ENCODE assay signal across 8 mouse cellular contexts in genomic region chr4:154140182-154140212, GRCm38 (mm10). TPM values are rescaled to one million over a fixed set of nuclear protein-coding genes. Genes with fewer than 3 reads are reported as not detected.
DNase-seq lines count a peak whose midpoint lies in the region; ATAC-seq and TF ChIP-seq lines count a peak whose summit lies in the region.

Gene Trp73, minus strand, starts transcription at chr4:154140208.

- H3K36me3 ChIP-seq in lung, postnatal 0 days (ENCODE audit: insufficient read depth, low read length), result no peaks in the 10 kb centered on the region
- H3K36me3 ChIP-seq in limb, embryonic 14.5 days (ENCODE audit: control insufficient read depth, insufficient read depth, low read length), result no peaks in the 10 kb centered on the region
- no peaks in the 10 kb centered on the region for H3K36me3 ChIP-seq in stomach, embryonic 14.5 days (ENCODE audit: control insufficient read depth, insufficient read depth, low read length)

- WGBS in cerebellum, adult 2 months, result 0% methylated on average over 3 of the region's 4 CpGs
- WGBS in lung, postnatal 0 days, result 0% methylated on average over 2 of the region's 4 CpGs
- WGBS in limb, embryonic 14.5 days, result no CpG with 5 or more reads among the region's 4 CpGs
- 0% methylated on average over 4 of the region's 4 CpGs for WGBS in stomach, embryonic 14.5 days

- H3K4me3 ChIP-seq in cerebellum, adult 2 months (replicated peaks; ENCODE audit: insufficient read depth, low read depth, low read length), result peak within 1 kb of the TSS; percentile 55
- peak within 1 kb of the TSS; percentile 57 for H3K4me3 ChIP-seq in lung, postnatal 0 days (ENCODE audit: low read depth, low read length)
- peak within 1 kb of the TSS; percentile 47 for H3K4me3 ChIP-seq in limb, embryonic 14.5 days (replicated peaks; ENCODE audit: low read length)
- H3K4me3 ChIP-seq in stomach, embryonic 14.5 days (ENCODE audit: low read depth, low read length), result peak within 1 kb of the TSS; percentile 50

- 0 out of 2 replicates have a peak within 1 kb of the TSS, but pooled peaks have one; percentile 8 for H3K9ac ChIP-seq in lung, postnatal 0 days (replicated peaks; ENCODE audit: low read depth)
- H3K9ac ChIP-seq in limb, embryonic 14.5 days (ENCODE audit: low read depth, low read length, severe bottlenecking), result peak within 1 kb of the TSS; percentile 53
- H3K9ac ChIP-seq in stomach, embryonic 14.5 days (replicated peaks; ENCODE audit: low read depth, low read length), result peak within 1 kb of the TSS; percentile 0; the same call in 1 of the 2 replicates

- no peak within 1 kb of the TSS for H3K27ac ChIP-seq in cerebellum, adult 2 months (ENCODE audit: insufficient read depth, low read length)
- no peak within 1 kb of the TSS for H3K27ac ChIP-seq in lung, postnatal 0 days (ENCODE audit: low read length)
- no peak within 1 kb of the TSS for H3K27ac ChIP-seq in limb, embryonic 14.5 days (replicated peaks; ENCODE audit: low read depth, low read length)
- H3K27ac ChIP-seq in stomach, embryonic 14.5 days (ENCODE audit: low read length), result no peak within 1 kb of the TSS

- no peak for TF ChIP-seq EP300 in lung, postnatal 0 days (IDR thresholded peaks at IDR 0.05)

- no peak for ATAC-seq in cerebellum, adult (ENCODE audit: insufficient number of reproducible peaks, low FRiP score, low TSS enrichment)
- no peak for ATAC-seq in lung, postnatal 0 days
- ATAC-seq in limb, embryonic 14.5 days (ENCODE audit: low FRiP score, low read depth), result no peak
- ATAC-seq in stomach, embryonic 14.5 days (ENCODE audit: insufficient number of reproducible peaks, insufficient read depth, low FRiP score, low read depth), result no peak

- H3K4me1 ChIP-seq in cerebellum, adult 2 months (ENCODE audit: control insufficient read depth, insufficient read depth, low read length), result peaks cover 15% of the 10 kb centered on the region
- peaks cover 22% of the 10 kb centered on the region for H3K4me1 ChIP-seq in lung, postnatal 0 days (ENCODE audit: insufficient read depth, low read depth, low read length)
- peaks cover 15% of the 10 kb centered on the region; the same call in 1 of the 2 replicates for H3K4me1 ChIP-seq in limb, embryonic 14.5 days (ENCODE audit: control insufficient read depth, insufficient read depth, low read length)
- peaks cover 20% of the 10 kb centered on the region for H3K4me1 ChIP-seq in stomach, embryonic 14.5 days (ENCODE audit: control insufficient read depth, insufficient read depth, low read length)

- H3K4me2 ChIP-seq in lung, postnatal 0 days (replicated peaks; ENCODE audit: low read depth, low read length), result peak within 1 kb of the TSS; percentile 94
- H3K4me2 ChIP-seq in limb, embryonic 14.5 days (replicated peaks; ENCODE audit: low read depth, low read length, severe bottlenecking), result peak within 1 kb of the TSS; percentile 91
- H3K4me2 ChIP-seq in stomach, embryonic 14.5 days (replicated peaks; ENCODE audit: low read depth, low read length), result peak within 1 kb of the TSS; percentile 94

- TF ChIP-seq POLR2A in cerebellum, adult 2 months (IDR thresholded peaks at IDR 0.05; ENCODE audit: borderline replicate concordance, insufficient read depth, low read length), result no peak
- no peak for TF ChIP-seq POLR2A in limb, embryonic 14.5 days (IDR thresholded peaks at IDR 0.05; ENCODE audit: borderline replicate concordance, extremely low read depth, insufficient read depth, insufficient read length)

- DNase-seq in cerebellum, adult 2 months, result no peak
- DNase-seq in lung, postnatal 0 days (ENCODE audit: low spot score), result no peak
- DNase-seq in lung, postnatal 4 days, result no peak
- DNase-seq in limb, embryonic 14.5 days (ENCODE audit: low spot score), result no peak
- DNase-seq in frontal cortex, postnatal 14 days (ENCODE audit: low spot score in 2 of 2), result no peak
- no peak for DNase-seq in urinary bladder, postnatal 36 days (ENCODE audit: low spot score in 2 of 2)

- H3K27me3 ChIP-seq in cerebellum, adult 2 months (ENCODE audit: control insufficient read depth, insufficient read depth, low read length), result no peaks in the 10 kb centered on the region; the same call in 1 of the 2 replicates
- H3K27me3 ChIP-seq in lung, postnatal 0 days (replicated peaks; ENCODE audit: insufficient read depth, low read length), result peaks cover 43% of the 10 kb centered on the region
- H3K27me3 ChIP-seq in limb, embryonic 14.5 days (ENCODE audit: control insufficient read depth, insufficient read depth, low read length), result peaks cover 47% of the 10 kb centered on the region
- H3K27me3 ChIP-seq in stomach, embryonic 14.5 days (ENCODE audit: control insufficient read depth, insufficient read depth, low read length), result peaks cover 33% of the 10 kb centered on the region

- TF ChIP-seq CTCF in cerebellum, adult 2 months (IDR thresholded peaks at IDR 0.05; ENCODE audit: borderline replicate concordance, insufficient read depth, low read depth, low read length), result no peak
- no peak for TF ChIP-seq CTCF in lung, postnatal 0 days (IDR thresholded peaks at IDR 0.05)

- no peaks in the 10 kb centered on the region for H3K9me3 ChIP-seq in lung, postnatal 0 days (ENCODE audit: low read length)
- H3K9me3 ChIP-seq in limb, embryonic 14.5 days (ENCODE audit: control insufficient read depth, low read length), result no peaks in the 10 kb centered on the region
- no peaks in the 10 kb centered on the region for H3K9me3 ChIP-seq in stomach, embryonic 14.5 days (ENCODE audit: control insufficient read depth, low read depth, low read length)

RNA-seq across cellular contexts. Expression of gene Trp73, which starts in this region (rescaled TPM):
- 1.7 and 2.6 TPM in 2 replicates for polyA plus RNA-seq in cerebellum, adult 2 months (2012; rRNA removed)
- 1.8 and 2.6 TPM in 2 replicates for polyA plus RNA-seq in lung, postnatal 0 days (2015; fragmentation: Nextera tagmentation; extraction: Ambion mirVana)
- 2.2 TPM in 2 replicates for polyA plus RNA-seq in limb, embryonic 14.5 days (2012; rRNA removed)
- 2.6 and 2.9 TPM in 2 replicates for polyA plus RNA-seq in limb, embryonic 14.5 days (2014; fragmentation: Nextera tagmentation; extraction: Ambion mirVana)
- polyA plus RNA-seq in stomach, embryonic 14.5 days (2014; fragmentation: Nextera tagmentation; extraction: Ambion mirVana), result 0.32 and 0.42 TPM in 2 replicates

Comparison
In these comparisons a context has a peak if more than half of its experiments do, and no peak if none do; other contexts are left out.
1. H3K9ac ChIP-seq: peak in every context shown above with its lines; median percentile 53 in limb, embryonic 14.5 days; 8 in lung, postnatal 0 days; 0 in stomach, embryonic 14.5 days.